Mouse (Mus musculus) G1E (cell line): ENCODE results near the gene Muc5b.

Source experiments
- CTCF ChIP-seq: IDR thresholded peaks from 2 replicates; pipeline ENCODE4 v1.5.1; 2012; ENCODE audit warnings: low read depth, low read length, inconsistent platforms, mixed read lengths
- TAL1 ChIP-seq: conservative IDR thresholded peaks from 2 replicates; pipeline ENCODE4 v1.6.1; 2012; ENCODE audit warnings: low read depth, low read length, inconsistent platforms, mixed read lengths

GRCm38 (mm10) chr7:141861046-141861445 is 22.2 kb downstream of the Muc5b start:
- TF ChIP-seq TAL1 (no peak), CTCF (no peak)
